Mouse (Mus musculus): ENCODE data around the gene Syne4. TPM values are rescaled to one million over a fixed set of nuclear protein-coding genes. Genes with fewer than 3 reads are reported as not detected.

Gene Syne4
- polyA plus RNA-seq, 1 experiment from 2014 or later: 13.1 TPM

DNA sequence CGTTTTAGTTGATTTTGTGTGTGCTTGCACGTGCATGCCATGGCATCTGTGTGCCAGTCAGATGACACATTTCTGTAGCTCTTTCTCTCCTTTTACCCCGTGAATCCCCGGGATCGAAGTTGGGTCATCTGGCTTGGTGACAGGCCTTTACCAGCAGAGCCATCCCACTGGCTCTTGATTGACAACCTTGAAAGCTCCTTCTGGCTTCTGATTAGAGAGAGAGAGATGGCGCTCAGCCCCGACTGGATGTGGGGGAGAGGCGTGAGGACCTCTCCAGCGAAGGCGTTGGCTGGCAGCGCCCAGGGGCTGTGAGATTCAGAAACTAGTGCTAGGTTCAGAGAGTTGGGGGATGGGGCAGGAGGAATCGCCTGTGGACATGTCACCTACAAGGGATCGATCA lies 20.8 kb upstream of the Syne4 start:
- Histone ChIP-seq H3K4me3 (ENCODE audit: low read depth, low read length) (no peak overlapping the region), H3K4me1 (ENCODE audit: insufficient read depth, low read depth, low read length) (no peaks in the 10 kb centered on the region), H3K27ac (ENCODE audit: low read length) (no peak overlapping the region), H3K4me2 (replicated peaks; ENCODE audit: low read depth, low read length) (no peak overlapping the region), H3K36me3 (ENCODE audit: insufficient read depth, low read length) (no peaks in the 10 kb centered on the region), H3K9ac (replicated peaks; ENCODE audit: low read depth) (no peak overlapping the region), H3K9me3 (ENCODE audit: low read length) (no peaks in the 10 kb centered on the region), H3K27me3 (replicated peaks; ENCODE audit: insufficient read depth, low read length) (no peaks in the 10 kb centered on the region)
- TF ChIP-seq EP300 (IDR thresholded peaks at IDR 0.05): no peak
- no peak for TF ChIP-seq CTCF (IDR thresholded peaks at IDR 0.05)
- ATAC-seq (no peak), DNase-seq (ENCODE audit: low spot score) (no peak)
- 79% methylated on average over 13 of the region's 13 CpGs for WGBS

DNA sequence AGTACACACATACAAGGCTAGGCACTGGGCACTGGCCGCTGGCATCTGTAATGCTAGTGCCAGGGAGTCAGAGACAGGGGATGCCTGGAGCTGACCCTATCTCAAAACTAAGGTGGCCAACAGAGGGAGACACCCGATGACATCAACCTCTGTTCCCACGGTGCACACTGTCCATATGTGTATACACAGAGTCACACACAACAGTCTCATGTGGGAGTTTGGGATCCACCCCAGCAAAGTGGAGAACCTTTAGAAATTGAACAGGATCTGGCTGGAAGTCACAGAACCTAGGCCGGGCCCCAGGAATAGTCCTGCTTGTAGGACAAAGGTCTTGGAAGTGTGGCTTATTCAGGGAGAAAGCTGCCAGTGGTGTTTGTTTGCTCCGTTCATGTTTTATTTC lies 20.3 kb upstream of the Syne4 start:
- Histone ChIP-seq H3K27ac (ENCODE audit: low read length) (no peak overlapping the region), H3K4me2 (replicated peaks; ENCODE audit: low read depth, low read length) (no peak overlapping the region), H3K36me3 (ENCODE audit: insufficient read depth, low read length) (no peaks in the 10 kb centered on the region), H3K27me3 (replicated peaks; ENCODE audit: insufficient read depth, low read length) (no peaks in the 10 kb centered on the region), H3K9ac (replicated peaks; ENCODE audit: low read depth) (no peak overlapping the region), H3K9me3 (ENCODE audit: low read length) (no peaks in the 10 kb centered on the region), H3K4me1 (ENCODE audit: insufficient read depth, low read depth, low read length) (no peaks in the 10 kb centered on the region), H3K4me3 (ENCODE audit: low read depth, low read length) (no peak overlapping the region)
- DNase-seq (ENCODE audit: low spot score) (no peak), ATAC-seq (no peak)
- TF ChIP-seq EP300 (IDR thresholded peaks at IDR 0.05) (no peak), CTCF (IDR thresholded peaks at IDR 0.05) (no peak)
- WGBS: 83% methylated on average over 5 of the region's 5 CpGs

GRCm38 (mm10) chr7:30295103-30295502 lies 19.5 kb upstream of the Syne4 start:
- peak; percentile 68 for DNase-seq (ENCODE audit: low spot score)
- H3K9ac ChIP-seq (replicated peaks; ENCODE audit: low read depth): no peak overlapping the region
- H3K4me1 ChIP-seq (ENCODE audit: insufficient read depth, low read depth, low read length): no peaks in the 10 kb centered on the region
- peak; percentile 80 for ATAC-seq
- H3K9me3 ChIP-seq (ENCODE audit: low read length): no peaks in the 10 kb centered on the region
- TF ChIP-seq EP300 (IDR thresholded peaks at IDR 0.05): no peak
- no peak for TF ChIP-seq CTCF (IDR thresholded peaks at IDR 0.05)
- H3K27me3 ChIP-seq (replicated peaks; ENCODE audit: insufficient read depth, low read length): no peaks in the 10 kb centered on the region
- H3K36me3 ChIP-seq (ENCODE audit: insufficient read depth, low read length): no peaks in the 10 kb centered on the region
- 39% methylated on average over 10 of the region's 10 CpGs for WGBS
- H3K4me3 ChIP-seq (ENCODE audit: low read depth, low read length): no peak overlapping the region
- no peak overlapping the region for H3K27ac ChIP-seq (ENCODE audit: low read length)
- H3K4me2 ChIP-seq (replicated peaks; ENCODE audit: low read depth, low read length): no peak overlapping the region

GRCm38 (mm10) chr7:30296816-30297215 lies 17.8 kb upstream of the Syne4 start:
- Histone ChIP-seq H3K27me3 (replicated peaks; ENCODE audit: insufficient read depth, low read length) (no peaks in the 10 kb centered on the region), H3K36me3 (ENCODE audit: insufficient read depth, low read length) (no peaks in the 10 kb centered on the region), H3K4me3 (ENCODE audit: low read depth, low read length) (no peak overlapping the region), H3K4me2 (replicated peaks; ENCODE audit: low read depth, low read length) (no peak overlapping the region), H3K9ac (replicated peaks; ENCODE audit: low read depth) (no peak overlapping the region), H3K27ac (ENCODE audit: low read length) (no peak overlapping the region), H3K4me1 (ENCODE audit: insufficient read depth, low read depth, low read length) (no peaks in the 10 kb centered on the region), H3K9me3 (ENCODE audit: low read length) (no peaks in the 10 kb centered on the region)
- no peak for TF ChIP-seq EP300 (IDR thresholded peaks at IDR 0.05)
- TF ChIP-seq CTCF (IDR thresholded peaks at IDR 0.05): no peak
- 85% methylated on average over 15 of the region's 15 CpGs for WGBS
- ATAC-seq (no peak), DNase-seq (ENCODE audit: low spot score) (no peak)

DNA sequence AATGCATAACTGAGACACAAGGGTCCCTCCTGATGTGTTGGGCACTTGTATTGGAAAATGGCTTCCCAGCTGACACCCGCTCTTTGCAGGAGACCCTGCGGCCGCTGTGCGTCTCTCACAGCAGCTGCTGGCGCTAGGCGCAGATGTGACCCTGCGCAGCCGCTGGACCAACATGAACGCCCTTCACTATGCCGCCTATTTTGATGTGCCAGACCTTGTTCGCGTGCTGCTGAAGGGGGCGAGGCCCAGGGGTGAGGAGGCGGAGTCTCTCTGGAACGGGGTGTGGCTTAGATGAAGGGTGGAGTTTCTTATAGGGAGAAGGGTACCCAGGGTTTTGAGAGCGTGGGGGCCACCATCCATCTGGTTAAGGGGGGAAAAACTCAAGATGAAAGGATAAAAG lies 17.3 kb upstream of the Syne4 start:
- 83% methylated on average over 16 of the region's 16 CpGs for WGBS
- no peak for DNase-seq (ENCODE audit: low spot score)

GRCm38 (mm10) chr7:30300914-30301313 lies 13.7 kb upstream of the Syne4 start:
- H3K27me3 ChIP-seq (replicated peaks; ENCODE audit: insufficient read depth, low read length): no peaks in the 10 kb centered on the region
- H3K4me3 ChIP-seq (ENCODE audit: low read depth, low read length): no peak overlapping the region
- no peak for ATAC-seq
- H3K9ac ChIP-seq (replicated peaks; ENCODE audit: low read depth): no peak overlapping the region
- no peaks in the 10 kb centered on the region for H3K4me1 ChIP-seq (ENCODE audit: insufficient read depth, low read depth, low read length)
- H3K9me3 ChIP-seq (ENCODE audit: low read length): no peaks in the 10 kb centered on the region
- DNase-seq (ENCODE audit: low spot score): peak; percentile 40
- TF ChIP-seq CTCF (IDR thresholded peaks at IDR 0.05) (peak; percentile 71), EP300 (IDR thresholded peaks at IDR 0.05) (no peak)
- 42% methylated on average over 3 of the region's 3 CpGs for WGBS
- H3K36me3 ChIP-seq (ENCODE audit: insufficient read depth, low read length): no peaks in the 10 kb centered on the region
- no peak overlapping the region for H3K27ac ChIP-seq (ENCODE audit: low read length)
- H3K4me2 ChIP-seq (replicated peaks; ENCODE audit: low read depth, low read length): no peak overlapping the region

More for the DNA sequence above, 17.3 kb upstream of the Syne4 start:
- no peak overlapping the region for H3K27ac ChIP-seq (ENCODE audit: low read length)
- H3K27me3 ChIP-seq (replicated peaks; ENCODE audit: insufficient read depth, low read length): no peaks in the 10 kb centered on the region
- no peak overlapping the region for H3K9ac ChIP-seq (replicated peaks; ENCODE audit: low read depth)
- no peaks in the 10 kb centered on the region for H3K36me3 ChIP-seq (ENCODE audit: insufficient read depth, low read length)
- ATAC-seq: no peak
- no peak overlapping the region for H3K4me2 ChIP-seq (replicated peaks; ENCODE audit: low read depth, low read length)
- H3K9me3 ChIP-seq (ENCODE audit: low read length): no peaks in the 10 kb centered on the region
- H3K4me3 ChIP-seq (ENCODE audit: low read depth, low read length): no peak overlapping the region
- no peak for TF ChIP-seq EP300 (IDR thresholded peaks at IDR 0.05)
- TF ChIP-seq CTCF (IDR thresholded peaks at IDR 0.05): no peak
- H3K4me1 ChIP-seq (ENCODE audit: insufficient read depth, low read depth, low read length): no peaks in the 10 kb centered on the region

Measured in lung, postnatal 0 days (tissue).